Mouse (Mus musculus) cerebellum, postnatal 4 days (tissue): ENCODE data around the gene Rag1.

Source experiments
- DNase-seq, 2 experiments: peaks; one replicate each; pipeline ENCODE4 v3.0.0; 2022; ENCODE audit warnings: low spot score in 2 of 2, mixed read lengths in 1 of 2

Rag1 gene

DNA sequence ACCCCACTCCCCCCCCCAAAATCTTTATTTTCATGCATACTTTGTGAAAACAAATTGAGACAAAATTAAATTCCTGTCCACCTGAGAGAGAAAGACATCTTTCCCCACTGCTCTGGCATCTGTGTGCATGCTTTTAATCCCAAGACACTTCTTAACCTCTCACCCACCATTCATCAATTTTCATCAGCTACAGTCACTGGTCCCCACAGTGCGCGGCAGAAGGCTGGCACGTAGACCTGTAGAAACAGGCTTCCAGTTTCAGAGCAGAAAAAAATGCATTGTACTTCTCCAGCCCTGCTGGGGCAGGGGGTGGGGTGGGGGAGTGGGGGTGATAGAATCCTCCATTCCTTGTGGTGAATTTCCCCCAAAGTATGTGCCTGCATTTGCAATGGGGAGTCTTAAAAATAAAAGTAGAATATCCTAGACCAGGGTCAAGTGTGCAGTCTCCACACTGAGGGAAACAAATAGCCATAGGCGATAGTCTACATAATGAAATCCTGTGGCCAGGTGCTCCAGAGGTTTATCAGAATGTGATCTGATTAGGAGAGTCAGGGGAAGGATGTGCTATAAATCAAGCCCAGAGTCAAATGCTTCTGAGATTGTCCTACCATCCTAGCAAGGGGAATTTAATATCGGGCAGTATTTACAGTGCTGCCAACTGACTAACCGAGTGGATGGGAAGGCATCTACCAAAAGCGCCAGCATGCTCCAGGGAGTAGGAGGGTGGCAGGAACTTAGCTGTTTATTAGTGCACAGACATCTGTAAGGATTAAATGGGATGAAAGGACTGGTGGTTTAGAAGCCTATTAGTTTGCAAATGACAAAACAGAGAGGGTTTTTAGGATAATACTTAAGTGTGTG, 10.1 kb downstream of the Rag1 start:
- DNase-seq, result no peak

DNA sequence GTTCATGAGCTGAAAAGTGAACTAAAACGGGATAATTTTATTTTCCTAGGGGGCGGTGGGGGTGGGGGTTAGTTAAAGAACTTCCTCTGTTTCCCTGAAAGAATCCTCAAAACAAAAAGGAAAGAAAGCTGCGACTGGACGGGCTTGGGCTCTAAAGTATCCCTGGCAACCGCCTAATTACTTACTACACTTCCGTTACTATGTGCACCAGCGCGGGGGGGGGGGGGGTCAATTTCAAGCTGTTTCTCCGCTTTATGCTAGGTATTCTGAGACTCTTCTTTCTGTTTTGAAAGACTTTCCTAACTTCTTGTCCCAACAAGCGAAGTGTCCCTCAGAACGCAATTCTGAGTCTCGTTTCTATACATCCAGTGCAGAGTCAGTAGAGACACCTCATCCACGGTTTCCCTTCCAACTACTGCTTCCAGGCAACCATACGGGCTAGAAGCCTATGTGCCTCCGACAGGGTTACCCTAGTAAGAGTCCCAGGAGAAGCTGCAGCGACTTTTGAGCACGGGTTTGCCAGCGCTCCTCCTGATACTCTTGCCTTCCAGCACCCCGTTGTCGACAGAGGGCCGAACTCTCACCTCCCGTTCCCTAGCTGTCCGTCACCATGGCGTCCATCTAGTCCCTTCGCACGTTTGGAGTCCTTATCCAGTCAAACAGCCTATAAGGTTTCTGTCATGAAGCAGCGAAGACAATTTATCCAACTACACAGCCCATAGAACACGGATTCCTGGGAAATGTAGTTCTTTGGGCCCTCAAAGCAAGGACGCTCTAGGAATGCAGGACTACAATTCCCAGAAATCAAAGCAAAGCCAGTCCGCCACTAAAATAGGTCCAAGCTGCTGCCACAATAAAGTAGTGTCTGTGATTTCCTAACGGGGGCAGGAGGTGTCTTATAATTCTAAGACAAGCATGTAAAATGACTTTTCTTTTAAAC, 20.7 kb downstream of the Rag1 start:
- DNase-seq, result peak in 1 of 2 experiments; percentile 64

DNA sequence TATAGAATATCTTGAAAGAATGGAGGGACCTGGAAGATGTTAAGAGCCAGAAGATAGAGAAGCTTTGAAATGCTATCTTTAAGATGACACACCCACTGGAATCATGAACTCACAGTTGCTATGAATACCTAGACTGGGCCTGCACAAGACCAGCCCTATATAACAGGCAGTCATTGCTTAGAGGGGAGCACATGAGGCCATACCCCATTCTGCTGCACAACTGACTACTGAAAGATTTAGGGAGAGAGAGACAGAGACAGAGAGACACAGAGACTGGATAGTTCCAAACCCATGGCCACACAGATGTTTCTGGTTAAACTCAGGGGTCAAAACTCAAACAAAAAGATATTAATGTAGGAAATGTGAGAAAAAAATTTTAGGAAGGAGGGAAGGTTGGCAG, 22.1 kb downstream of the Rag1 start:
- no peak for DNase-seq

DNA sequence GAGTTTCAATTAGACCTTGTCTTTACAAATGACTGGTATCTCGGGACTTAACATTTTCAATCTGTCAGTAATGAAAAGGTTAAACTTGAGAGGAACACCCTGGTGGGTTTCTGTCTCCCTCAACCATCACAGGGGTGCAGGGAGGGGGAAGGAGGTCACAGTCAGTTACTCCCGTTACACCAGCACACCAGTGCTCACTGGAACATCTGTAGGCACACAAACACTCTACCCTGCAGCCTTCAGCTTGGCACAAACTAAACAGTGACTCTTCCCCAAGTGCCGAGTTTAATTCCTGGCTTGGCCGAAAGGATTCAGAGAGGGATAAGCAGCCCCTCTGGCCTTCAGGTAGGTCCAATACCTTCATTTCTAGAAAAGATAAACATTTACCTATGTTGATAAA, 24.8 kb downstream of the Rag1 start, which contains the start of gene Rag2:
Gene Rag2, plus strand, starts transcription at position 193 of the 400 bp plus-strand sequence.
- DNase-seq, result no peak

DNA sequence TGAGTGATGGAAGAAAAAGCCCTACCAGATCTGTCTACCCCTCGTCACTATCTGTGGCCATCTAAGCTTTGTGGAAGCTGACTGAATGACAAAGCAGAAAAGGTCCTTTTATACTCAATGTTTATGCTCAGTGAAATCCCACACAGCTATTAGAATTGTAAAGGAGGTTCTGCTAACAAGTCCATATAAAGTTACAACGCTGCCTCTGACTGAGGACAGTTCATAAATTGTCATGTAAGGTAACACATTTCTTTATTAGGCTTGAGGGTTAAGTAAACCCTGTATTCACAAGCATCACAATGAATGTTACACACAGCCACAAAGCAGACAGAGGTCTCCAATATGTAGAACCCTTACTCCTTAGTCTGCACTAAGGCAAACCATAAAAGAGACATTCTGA, 25.3 kb downstream of the Rag1 start:
- DNase-seq, result no peak

DNA sequence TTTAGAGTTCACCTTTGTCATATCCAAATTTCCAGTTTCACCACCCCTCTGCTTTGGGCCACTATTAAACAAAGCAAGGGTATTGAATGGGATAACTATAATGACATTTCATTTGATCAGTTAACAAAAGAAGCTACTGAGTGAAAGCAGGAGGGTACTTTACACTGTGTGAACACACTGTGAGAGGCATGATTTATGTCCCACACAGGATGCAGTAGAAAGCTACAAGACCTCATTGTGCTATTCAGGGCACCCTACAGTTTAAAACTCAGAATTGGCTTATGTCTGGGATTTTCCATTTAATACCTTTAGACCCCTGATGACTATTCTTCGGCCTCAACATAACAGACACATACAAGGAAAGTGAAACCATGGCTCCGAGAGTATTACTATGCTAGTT, 26.3 kb downstream of the Rag1 start:
- DNase-seq, result no peak

DNA sequence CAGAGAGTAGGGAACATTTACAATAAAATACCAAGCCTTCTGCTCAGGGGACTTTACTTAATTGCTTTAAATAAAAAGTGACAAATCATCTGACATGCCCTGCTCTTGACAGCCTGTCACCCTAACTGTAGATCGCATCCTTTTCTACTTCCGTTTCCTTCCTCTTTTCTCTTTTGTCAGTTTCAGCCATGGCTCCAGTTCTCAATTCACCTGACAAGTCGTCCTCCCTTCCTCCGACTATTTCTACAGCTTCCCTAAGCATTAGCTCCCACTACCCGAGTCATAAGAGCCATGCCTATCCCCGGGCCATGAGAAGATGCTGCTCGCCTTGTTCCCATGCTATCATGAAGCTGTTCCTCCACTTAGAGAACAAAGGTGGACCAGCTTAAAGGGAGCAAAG, 27.7 kb downstream of the Rag1 start:
- no peak for DNase-seq

DNA sequence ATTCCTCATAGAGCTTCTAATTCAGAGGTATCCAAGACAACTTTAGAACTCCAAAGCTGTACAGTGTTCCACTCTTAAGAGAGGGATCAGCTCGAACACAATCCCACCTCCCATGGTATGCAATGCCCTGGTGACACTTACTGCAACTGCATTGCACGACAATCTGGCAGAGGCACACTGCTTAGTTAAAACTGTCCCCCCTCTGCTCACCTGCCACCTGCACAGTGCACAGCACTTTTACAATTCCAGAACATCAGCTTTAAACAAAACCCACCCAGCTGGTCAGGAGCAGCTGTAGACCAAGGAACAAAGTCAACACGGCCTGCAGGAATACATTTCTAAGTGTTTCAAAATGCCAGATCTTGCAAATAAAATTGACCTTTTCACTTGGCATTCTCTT, 28.4 kb downstream of the Rag1 start:
- no peak for DNase-seq

DNA sequence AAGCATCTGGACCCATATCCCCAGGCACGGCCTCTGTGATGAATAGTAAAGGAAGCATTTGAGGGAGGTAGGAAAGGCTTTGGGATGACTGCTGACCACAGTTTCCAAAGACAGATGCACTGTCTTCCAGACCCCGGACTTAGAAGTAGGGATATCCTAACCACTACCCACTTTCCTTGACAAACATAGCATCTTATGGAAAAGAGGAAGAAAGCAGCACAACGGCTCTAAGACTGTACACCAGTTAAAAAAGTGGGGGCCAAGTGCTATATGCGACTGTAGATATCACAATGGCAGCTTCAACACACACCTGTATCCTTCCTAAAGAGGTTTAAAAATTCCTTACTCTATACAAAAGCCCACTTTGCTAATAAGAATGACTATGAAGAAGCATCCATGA, 30.9 kb downstream of the Rag1 start:
- no peak for DNase-seq

DNA sequence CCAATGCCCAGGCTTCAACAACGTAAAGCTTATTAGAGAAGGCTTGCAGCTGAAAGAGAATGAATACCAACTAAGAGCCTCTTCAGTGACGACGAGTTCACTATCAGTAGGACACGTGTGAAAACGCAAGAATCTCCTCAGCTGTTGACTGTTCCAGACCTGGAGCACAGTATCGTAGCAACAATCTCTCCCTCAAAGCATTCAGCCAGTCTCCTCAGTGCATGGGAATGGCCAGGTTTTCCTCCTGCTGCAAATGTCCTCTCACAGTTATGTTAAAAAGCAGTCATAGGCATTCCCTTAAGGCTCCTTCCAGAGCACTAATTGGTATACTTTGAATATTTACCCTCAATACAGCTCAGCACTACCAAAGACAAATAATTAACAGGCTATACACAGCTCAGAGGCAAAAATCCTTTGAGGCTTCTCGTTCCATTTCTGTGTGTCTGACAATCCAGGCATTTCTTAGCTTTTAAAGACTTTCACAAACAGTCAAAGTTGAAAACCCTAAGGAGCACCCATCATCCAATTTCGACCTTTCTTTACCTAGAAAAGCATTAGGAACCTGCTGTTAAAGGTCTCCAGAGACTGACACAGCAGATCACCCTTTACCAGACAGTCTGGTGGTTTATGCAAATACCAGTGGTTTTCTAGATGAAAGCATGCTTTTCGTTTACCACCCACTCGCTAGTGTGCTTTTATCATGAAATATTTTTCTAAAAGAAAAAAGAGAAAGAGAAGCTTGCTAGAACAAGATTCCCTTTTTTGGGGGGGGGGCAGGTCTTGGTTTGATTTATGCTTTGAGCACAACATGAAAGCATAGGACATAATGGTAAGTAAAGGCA, 33.6 kb downstream of the Rag1 start:
- no peak for DNase-seq

DNA sequence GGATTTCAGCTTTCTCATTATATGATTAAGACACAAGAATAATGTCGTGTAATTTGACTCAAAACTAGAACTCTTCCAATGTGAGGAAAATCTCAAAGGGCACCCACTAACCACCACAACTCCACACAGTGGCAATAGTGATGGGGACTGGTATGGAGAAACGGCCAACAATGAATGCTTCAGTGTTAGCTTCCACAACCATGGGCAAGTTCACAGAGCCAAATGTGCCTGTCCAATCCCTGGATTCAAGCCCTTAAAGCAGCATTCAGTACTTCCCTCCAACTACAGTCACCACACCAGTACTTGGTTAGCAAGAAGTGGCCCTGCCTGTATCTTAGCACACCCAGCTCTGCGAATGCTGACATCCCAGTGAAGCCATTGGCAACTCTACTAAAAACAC, 38.4 kb downstream of the Rag1 start:
- no peak for DNase-seq

DNA sequence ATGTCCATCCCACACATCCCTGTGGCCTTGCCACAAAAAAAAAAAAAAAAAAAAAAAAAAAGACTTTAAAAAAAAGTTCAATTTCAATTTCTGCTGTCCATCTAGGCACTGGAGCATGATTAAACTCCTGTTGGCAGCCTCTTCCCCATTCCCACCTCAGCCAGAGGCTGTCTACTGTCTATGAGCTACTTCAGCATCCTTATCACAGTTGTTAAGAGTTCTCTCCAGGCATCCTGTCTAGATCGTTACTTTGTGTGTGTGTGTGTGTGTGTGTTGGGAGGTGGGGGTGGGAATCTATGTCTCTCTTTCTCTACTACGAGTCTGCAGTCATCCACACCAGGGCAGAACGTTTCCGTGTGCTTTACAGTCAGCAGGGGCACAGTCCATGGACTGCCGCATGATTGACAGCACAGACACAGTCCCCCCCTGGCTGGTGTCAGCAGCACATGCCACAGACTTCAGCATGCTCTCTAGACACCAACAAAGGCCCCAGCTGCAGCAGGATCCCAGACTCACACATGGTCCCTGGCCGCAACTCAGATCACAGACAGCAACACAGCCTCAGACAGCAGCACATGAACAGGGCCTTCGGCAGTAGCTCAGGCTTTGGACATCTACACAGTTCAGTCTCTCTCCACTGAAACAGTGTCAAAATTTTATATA, 40.9 kb downstream of the Rag1 start:
- DNase-seq, result peak in 1 of 2 experiments; percentile 32

DNA sequence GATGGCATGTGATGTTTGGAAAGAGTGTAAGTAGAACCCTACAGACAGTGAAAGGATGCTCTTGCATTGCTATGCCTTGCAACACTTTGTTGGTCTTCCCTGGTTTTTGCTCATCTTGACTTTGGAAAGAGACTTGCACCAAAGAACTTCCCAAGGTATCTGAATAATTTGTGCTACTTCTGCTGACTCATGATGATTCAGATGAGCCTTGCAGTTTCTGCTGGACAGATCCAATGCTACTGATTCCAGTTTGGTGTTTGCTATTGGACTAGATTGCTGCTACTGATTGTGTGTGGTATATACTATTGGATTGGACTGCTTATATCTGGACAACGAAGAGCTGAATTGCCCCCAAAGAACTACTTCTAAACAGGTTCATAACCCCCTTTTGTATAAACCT, 46.2 kb downstream of the Rag1 start:
- DNase-seq, result no peak

DNA sequence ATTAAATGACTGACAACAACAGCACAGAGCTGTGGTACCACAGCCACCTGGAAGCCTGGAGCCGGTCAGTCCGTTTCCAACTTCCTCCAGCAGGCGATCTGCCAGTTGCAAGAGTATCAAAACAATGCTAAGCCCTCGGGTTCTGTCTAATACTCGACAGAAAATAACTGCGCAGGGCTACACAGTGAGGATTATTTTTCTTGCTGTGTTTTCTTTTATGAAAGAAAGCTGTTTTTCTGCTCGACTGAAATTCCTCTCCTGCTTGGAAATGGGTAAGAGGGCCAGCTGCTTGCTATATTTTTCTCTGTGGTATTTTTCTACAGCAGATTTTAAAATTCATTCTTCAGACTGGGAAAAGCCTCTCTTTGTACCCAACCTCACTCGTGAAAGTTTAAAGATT, 48.6 kb downstream of the Rag1 start:
- peak in 1 of 2 experiments; percentile 46 for DNase-seq

DNA sequence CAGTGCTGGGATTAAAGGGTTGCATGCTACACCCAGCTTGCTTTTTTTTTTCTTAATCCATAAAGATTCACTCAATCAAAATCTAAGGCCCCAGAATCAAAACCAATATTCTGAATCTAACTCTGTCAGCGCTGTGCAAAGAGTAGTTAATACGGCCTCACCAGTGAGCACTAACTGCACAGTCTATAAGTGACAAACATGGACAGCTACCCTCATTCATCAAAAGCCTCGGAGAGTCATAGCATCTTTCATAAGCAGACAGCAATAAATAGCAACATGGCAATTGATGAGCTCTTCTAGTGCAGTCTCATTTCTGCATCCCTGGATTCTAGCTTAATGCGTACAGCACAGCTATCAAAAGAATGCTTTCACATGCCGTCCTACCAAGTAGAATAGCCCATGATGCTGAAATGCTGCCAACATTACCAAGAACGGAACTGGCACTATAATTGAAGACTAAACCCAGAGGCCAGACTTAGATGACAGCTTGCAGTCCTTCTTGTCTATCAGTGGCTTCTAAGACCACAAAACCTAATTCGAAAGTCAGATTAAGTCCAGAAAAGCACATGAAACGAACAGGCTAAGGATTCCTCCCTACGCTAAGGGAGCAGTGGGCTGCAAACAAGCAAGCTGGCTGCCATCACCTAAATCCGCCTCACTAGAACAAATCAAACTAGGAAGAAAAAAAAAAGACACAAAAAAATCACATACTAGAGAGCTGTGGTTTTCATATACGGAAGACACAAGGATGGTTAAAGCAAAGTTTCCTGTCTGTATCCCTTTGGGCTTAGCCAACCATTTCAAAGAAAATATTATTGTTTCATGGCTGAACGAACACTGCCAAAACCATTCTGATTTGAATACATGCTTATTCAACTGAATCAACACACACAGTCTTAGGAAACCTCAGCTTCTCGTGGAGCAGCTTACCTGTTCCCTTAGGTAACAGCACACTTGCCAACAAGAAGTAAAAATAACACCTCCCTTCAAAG, 50.8 kb downstream of the Rag1 start:
- DNase-seq, result peak in 1 of 2 experiments; percentile 18

DNA sequence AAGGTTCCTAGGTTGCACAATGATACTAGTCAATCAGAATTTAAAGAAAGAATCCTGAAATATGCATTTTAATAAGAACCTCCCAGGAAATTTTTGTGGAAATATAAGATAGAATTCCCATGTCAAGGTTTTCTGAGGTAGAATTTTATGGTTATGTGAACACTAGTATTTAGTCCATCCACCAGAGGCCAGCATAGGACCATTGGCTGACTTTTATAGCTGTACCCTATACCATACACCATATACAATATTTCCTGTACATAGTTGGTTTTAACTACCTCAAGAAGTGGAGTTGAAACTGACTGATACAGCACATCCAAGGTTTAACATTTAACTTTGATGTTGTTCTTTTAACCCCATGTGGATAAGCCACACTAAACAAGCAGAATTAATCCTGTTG, 52.1 kb downstream of the Rag1 start:
- DNase-seq, result no peak

DNA sequence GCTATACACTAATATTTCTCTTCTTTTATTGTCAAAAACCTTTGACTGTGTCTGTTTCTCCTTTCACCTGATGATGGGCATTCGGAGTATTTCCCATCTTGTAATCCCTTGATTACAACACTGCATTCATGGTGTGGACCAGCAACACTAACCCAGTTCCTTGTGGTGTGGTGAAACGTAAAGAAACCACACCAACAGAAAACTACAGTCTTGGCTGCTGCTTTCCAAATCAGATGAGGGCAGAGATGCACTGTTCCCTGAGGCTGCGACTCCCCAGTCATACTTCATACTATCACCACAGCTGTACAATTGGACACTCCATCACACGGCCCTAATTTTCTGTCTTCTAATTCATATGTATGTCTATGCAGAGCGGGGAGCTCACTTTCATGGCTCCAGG, 54.6 kb downstream of the Rag1 start:
- no peak for DNase-seq

DNA sequence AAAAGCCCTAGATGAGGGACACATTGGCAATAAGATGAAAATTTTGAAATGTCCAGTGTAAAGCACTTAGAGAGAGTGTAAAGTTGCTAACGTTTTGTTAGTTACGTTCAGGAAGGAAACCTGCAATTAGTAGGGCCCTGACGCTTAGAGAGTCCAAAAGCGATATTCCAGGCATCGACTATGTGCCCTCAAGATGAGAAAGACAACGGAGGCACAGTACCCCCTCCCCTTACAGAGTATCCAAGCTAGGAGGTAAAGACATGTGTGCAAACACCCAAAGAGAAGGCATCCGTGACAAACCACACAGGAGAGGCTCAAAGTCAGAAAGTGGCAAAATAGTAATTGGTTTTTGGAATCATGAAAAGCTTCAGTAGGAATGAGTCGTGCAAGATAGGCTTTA, 56.4 kb downstream of the Rag1 start:
- no peak for DNase-seq

DNA sequence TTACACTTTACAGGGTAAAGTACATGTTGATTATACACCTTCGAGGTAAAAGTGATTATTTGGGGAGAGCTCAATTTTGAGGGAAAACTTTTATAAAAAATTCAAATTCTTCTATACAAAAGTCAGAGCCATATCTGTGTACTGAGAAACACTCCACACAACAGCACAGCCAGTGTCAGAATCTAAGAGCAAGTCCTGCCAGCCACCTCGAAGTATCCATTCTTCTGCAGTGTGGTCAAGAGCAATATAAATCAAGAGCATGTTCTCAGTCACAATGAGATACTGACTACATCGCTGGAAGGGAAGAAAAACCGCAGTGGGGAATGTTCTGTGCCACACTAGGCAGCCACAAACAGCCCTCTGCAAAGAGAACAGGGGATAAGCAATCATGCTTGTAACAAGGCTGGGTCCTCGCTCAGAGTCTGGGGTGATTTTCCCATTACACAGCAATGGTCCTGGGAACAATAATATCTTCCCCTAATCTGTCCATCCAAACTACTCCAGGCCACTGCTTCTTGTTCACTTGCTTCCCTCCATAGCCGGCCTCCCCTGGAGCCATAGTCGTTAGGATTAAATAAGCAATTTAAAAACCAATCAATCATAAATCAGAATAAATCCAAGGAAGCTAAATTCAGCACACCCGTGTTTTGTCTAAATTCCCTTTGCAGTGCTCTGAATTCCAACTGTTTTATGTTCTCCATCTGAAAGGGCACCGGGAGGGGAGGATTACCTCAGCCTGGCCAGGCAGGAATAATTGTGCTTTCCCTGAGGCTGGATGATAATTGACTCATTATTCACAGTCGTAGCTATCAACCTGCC, 57.1 kb downstream of the Rag1 start:
- no peak for DNase-seq
